Mouse (Mus musculus) lung, embryonic 14.5 days (tissue): ENCODE results near the gene Tgfb3. TPM values are rescaled to one million over a fixed set of nuclear protein-coding genes. Genes with fewer than 3 reads are reported as not detected.
A peak's percentile ranks its signal among the peaks of the same experiment; 100 is the strongest.

Source experiments
- ATAC-seq: fragments of 200-750 bp; cut with Nextera tagmentation; 2 replicates; pipeline ENCODE4 v1.8.0; 2017; ENCODE audit warnings: mild to moderate bottlenecking, moderate TSS enrichment, moderate library complexity; ENCODE audit not compliant: insufficient read depth
- DNase-seq: peaks from one replicate; pipeline ENCODE4 v3.0.0-alpha.2; 2015
- H3K27ac ChIP-seq: fragments of 300-500 bp; sonication (generic); 2 replicates; pipeline ENCODE4 v1.5.1; 2014; ENCODE audit warnings: low read depth, mild to moderate bottlenecking, moderate library complexity
- H3K27me3 ChIP-seq: fragments of 300-500 bp; sonication (generic); 2 replicates; pipeline ENCODE4 v1.6.1; 2014; ENCODE audit warnings: low read length, control low read depth; ENCODE audit not compliant: insufficient read depth
- H3K36me3 ChIP-seq: fragments of 300-500 bp; sonication (generic); 2 replicates; pipeline ENCODE4 v1.6.1; 2014; ENCODE audit warnings: control low read depth; ENCODE audit not compliant: insufficient read depth
- H3K4me1 ChIP-seq: fragments of 300-500 bp; sonication (generic); 2 replicates; pipeline ENCODE4 v1.6.1; 2014; ENCODE audit warnings: antibody characterized with exemption, control low read depth; ENCODE audit not compliant: insufficient read depth
- H3K4me2 ChIP-seq: fragments of 300-500 bp; sonication (generic); 2 replicates; pipeline ENCODE4 v1.6.1; 2014; ENCODE audit warnings: mild to moderate bottlenecking
- H3K4me3 ChIP-seq: fragments of 300-500 bp; sonication (generic); 2 replicates; pipeline ENCODE4 v1.5.1; 2014; ENCODE audit warnings: low read depth, low read length
- H3K9ac ChIP-seq: fragments of 300-500 bp; sonication (generic); 2 replicates; pipeline ENCODE4 v1.6.1; 2014
- H3K9me3 ChIP-seq: fragments of 300-500 bp; sonication (generic); 2 replicates; pipeline ENCODE4 v1.6.1; 2016; ENCODE audit warnings: low read depth, low read length, control low read depth
- CTCF ChIP-seq: IDR thresholded peaks from 2 replicates; pipeline ENCODE4 v1.5.1; 2016; ENCODE audit warnings: antibody characterized with exemption, low read depth
- WGBS: fragments of 180-500 bp; shearing (Covaris S2); extraction: QIAGEN DNeasy Blood & Tissue Kit; methylation state at CpG from one replicate; pipeline ENCODE4 v1.1.7; 2014; 5-methylcytosine and 5-hydroxymethylcytosine counted together
- polyA plus RNA-seq: library from polyadenylated mRNA; unstranded; fragments of >200 nt; fragmentation: Nextera tagmentation; extraction: Ambion mirVana; gene quantifications from 2 replicates; pipeline ENCODE4 v1.2.1, GENCODE M21; 2014

Gene Tgfb3
- polyA plus RNA-seq, 1 experiment from 2014 or later, result 50.5 TPM

DNA sequence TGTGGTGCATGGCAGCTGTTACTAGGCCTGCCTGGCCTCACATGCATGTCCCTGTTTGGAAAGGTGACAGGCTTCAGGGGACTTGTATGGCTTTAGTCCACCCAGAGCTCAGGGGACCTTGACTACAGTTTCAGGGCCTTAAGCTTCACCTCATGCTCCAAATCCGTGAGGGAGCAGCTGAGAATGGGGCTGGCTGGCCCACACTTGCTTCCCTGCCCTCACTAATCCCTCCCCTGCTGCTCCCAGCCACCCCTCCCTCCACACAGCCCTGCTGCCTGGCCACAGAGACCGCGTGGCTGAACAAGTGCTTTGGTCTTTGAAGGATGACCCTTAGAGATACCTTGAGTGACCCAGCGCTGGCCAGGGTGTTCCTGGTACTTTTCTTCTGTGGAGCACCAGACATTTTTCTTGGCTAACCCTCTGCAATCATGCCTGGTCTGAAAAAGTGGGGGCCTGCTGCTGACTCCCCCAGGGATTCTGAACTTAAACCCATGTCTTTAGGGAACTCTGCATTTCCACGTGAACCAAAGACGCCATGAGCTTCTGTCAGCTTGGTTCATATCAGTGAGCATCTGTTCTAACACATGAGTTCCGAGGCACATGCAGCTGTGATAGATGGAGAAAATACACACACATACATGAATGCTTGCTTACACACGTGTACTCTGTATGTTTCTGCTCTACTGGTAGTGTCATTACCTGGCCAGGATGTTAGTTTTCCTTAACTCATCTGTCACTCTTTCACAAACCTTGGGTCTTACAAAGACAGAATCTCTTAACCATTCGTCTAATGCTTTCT is 42.3 kb downstream of the Tgfb3 start:
- Histone ChIP-seq H3K36me3 (no peaks in the 10 kb centered on the region; the same call in 1 of the 2 replicates), H3K4me1 (peaks cover 10% of the 10 kb centered on the region), H3K4me2 (no peak overlapping the region), H3K4me3 (no peak overlapping the region), H3K9me3 (no peaks in the 10 kb centered on the region), H3K9ac (no peak overlapping the region), H3K27ac (peak overlapping the region; percentile 58; the same call in 1 of the 2 replicates), H3K27me3 (no peaks in the 10 kb centered on the region)
- ATAC-seq, result no peak
- no peak for DNase-seq
- TF ChIP-seq CTCF, result no peak
- 41% methylated on average over 9 of the region's 9 CpGs for WGBS

DNA sequence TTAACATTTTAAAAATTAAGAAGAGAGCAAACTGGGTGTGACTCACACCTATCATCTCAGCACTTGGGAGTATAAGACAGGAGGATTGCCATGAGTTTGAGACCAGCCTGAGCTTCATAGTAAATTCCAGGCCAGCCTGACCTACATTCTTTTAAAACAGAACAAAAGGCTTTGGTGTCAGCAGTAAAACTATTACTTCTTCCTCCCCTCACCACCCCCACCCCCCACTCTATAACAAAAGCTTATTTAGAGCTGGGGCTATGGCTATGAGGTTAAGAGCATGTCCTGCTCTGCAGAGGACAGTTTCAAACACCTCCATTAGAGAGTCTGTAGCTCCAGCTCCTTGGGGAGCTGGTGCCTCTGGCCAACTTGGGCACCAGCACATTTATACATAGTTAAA is 43.3 kb downstream of the Tgfb3 start:
- peaks cover 10% of the 10 kb centered on the region for H3K4me1 ChIP-seq
- H3K4me2 ChIP-seq, result no peak overlapping the region
- H3K9ac ChIP-seq, result no peak overlapping the region
- H3K4me3 ChIP-seq, result no peak overlapping the region
- H3K27ac ChIP-seq, result no peak overlapping the region
- H3K9me3 ChIP-seq, result no peaks in the 10 kb centered on the region
- no peaks in the 10 kb centered on the region; the same call in 1 of the 2 replicates for H3K36me3 ChIP-seq
- no peak for DNase-seq
- TF ChIP-seq CTCF, result no peak
- H3K27me3 ChIP-seq, result no peaks in the 10 kb centered on the region
- no peak for ATAC-seq

DNA sequence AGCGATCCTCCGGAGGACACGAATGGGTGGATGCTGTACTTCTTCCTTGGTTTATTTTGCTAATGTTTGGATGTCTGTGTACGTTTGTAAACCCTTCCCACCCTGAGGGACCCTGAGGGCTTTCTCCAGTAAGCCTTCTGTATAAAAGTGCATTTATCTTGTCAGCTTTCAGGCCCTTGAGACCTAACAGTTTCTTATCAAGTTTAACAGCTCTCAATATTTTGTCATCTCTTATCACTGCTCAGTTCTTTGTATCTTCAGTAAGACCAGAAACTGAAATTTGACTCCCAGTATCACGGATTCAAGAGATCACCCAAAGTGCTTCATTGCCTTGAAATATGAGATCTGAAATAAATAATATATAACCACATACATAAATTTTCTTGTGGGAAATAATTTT is 47.9 kb downstream of the Tgfb3 start:
- 29% methylated on average over 5 of the region's 5 CpGs for WGBS
- ATAC-seq (no peak), DNase-seq (no peak)
- no peaks in the 10 kb centered on the region for H3K4me1 ChIP-seq
- H3K4me2 ChIP-seq, result no peak overlapping the region
- H3K27me3 ChIP-seq, result no peaks in the 10 kb centered on the region
- H3K9ac ChIP-seq, result no peak overlapping the region
- no peaks in the 10 kb centered on the region for H3K36me3 ChIP-seq
- no peak overlapping the region for H3K27ac ChIP-seq
- H3K4me3 ChIP-seq, result no peak overlapping the region
- H3K9me3 ChIP-seq, result no peaks in the 10 kb centered on the region
- TF ChIP-seq CTCF, result no peak

DNA sequence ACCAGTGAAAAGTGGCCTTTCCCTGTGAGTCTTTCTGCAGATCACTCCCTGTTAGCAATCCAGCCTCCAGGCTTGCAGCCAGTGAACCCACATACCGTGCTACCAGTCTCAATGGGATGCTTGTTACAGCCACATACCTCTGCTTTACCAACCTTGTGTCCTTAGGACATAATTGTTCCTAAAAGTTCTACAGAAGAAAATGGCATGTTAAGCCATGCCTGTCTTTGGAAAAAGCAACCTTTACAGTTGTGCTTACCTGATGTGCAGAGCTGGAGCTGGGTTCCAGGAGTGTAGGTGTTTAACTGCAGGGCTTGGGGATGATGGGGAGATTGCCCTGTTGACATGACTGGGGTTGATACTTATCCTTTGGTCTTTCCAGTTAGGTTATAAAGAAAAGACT is 51.1 kb downstream of the Tgfb3 start:
- Histone ChIP-seq H3K27ac (no peak overlapping the region), H3K4me2 (no peak overlapping the region), H3K9ac (no peak overlapping the region), H3K4me1 (peaks cover 3% of the 10 kb centered on the region), H3K9me3 (no peaks in the 10 kb centered on the region), H3K27me3 (no peaks in the 10 kb centered on the region), H3K4me3 (no peak overlapping the region), H3K36me3 (no peaks in the 10 kb centered on the region)
- ATAC-seq, result no peak
- 80% methylated on average over 1 of the region's 1 CpGs for WGBS
- no peak for TF ChIP-seq CTCF
- DNase-seq, result no peak

DNA sequence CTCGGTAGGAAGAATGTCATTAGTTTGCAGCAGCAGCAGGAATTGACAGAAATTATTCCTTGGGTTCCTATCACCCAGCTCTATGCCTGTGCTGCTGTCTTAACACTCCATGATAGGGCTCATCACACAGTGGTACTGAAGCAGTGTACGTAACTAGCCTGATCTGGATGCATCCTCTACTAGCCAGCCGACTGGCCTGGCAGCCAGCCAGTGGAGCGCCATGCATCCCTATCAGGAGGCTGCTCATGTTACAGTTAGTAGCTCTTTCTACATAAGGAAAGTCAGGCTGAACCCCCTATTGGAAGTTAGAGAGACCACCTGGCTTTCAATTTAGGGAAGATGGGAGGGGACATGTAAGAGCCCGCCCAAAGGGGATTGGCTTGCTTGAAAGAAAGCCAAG is 51.8 kb downstream of the Tgfb3 start:
- no peaks in the 10 kb centered on the region for H3K36me3 ChIP-seq
- H3K27me3 ChIP-seq, result no peaks in the 10 kb centered on the region
- peaks cover 11% of the 10 kb centered on the region for H3K4me1 ChIP-seq
- ATAC-seq (peak; percentile 76), DNase-seq (peak; percentile 85)
- WGBS, result 40% methylated on average over 5 of the region's 5 CpGs
- H3K9ac ChIP-seq, result no peak overlapping the region
- no peak overlapping the region for H3K4me2 ChIP-seq
- H3K4me3 ChIP-seq, result no peak overlapping the region
- TF ChIP-seq CTCF, result no peak
- no peaks in the 10 kb centered on the region for H3K9me3 ChIP-seq
- no peak overlapping the region for H3K27ac ChIP-seq

DNA sequence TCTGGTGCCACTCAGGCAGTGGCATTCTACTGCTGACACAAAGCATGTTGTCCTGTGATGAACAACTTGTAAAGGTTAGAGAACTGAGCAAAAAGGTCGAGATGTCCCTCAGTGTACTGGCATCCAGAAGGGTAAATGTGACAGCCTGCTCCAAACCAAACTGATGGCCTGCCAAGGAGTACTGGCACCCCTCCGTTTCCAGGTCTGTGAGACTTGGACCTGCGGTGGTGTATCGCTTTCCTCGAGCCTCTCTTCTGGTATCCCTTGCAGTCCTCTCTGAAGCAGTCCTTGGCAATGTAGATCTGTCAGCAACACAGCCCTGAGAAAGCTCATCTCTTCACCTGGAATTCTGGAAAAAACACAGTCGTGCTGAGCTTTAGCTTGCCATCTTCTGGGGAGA is 53.4 kb downstream of the Tgfb3 start:
- Histone ChIP-seq H3K4me2 (no peak overlapping the region), H3K9ac (no peak overlapping the region), H3K36me3 (no peaks in the 10 kb centered on the region), H3K4me1 (peaks cover 12% of the 10 kb centered on the region), H3K9me3 (no peaks in the 10 kb centered on the region), H3K27ac (no peak overlapping the region), H3K27me3 (no peaks in the 10 kb centered on the region), H3K4me3 (no peak overlapping the region)
- DNase-seq, result no peak
- ATAC-seq, result no peak
- TF ChIP-seq CTCF, result no peak
- WGBS, result 85% methylated on average over 6 of the region's 6 CpGs

DNA sequence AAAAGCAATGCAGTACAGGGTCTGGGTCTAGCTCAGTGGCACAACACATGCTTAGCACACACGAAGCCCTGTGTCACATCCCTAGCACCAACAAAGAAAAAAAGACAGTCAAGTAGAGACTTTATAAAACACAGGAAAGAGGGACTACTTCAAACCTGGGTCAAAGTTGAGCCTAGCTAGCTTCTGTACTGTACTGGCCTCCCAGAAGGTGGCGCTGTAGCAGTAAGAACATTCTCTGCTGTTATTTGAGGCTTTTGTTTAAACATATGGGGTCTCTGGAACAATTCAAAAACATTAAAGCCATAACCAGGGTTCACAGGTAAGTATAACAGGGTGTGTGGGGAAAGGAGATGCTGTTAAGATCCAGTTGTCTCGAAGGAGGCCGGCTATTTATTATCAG is 54.4 kb downstream of the Tgfb3 start:
- H3K9me3 ChIP-seq, result no peaks in the 10 kb centered on the region
- no peak overlapping the region for H3K4me2 ChIP-seq
- peak; percentile 64 for TF ChIP-seq CTCF
- DNase-seq (peak; percentile 69), ATAC-seq (no peak)
- peak overlapping the region; percentile 13; the same call in 1 of the 2 replicates for H3K27ac ChIP-seq
- peaks cover 12% of the 10 kb centered on the region for H3K4me1 ChIP-seq
- H3K9ac ChIP-seq, result no peak overlapping the region
- no peaks in the 10 kb centered on the region for H3K36me3 ChIP-seq
- no peak overlapping the region for H3K4me3 ChIP-seq
- H3K27me3 ChIP-seq, result no peaks in the 10 kb centered on the region
- 56% methylated on average over 4 of the region's 4 CpGs for WGBS
